Mouse (Mus musculus): ENCODE results near the gene Mpzl3. TPM values are rescaled to one million over a fixed set of nuclear protein-coding genes. Genes with fewer than 3 reads are reported as not detected.

Mpzl3 gene
- total RNA-seq, 2 experiments from 2014 or later = 6.6 to 6.9 TPM

GRCm38 (mm10) chr9:45103211-45103979, 48.4 kb downstream of the Mpzl3 start:
- no peak for DNase-seq

GRCm38 (mm10) chr9:45105596-45106374, 50.8 kb downstream of the Mpzl3 start:
- DNase-seq = no peak

GRCm38 (mm10) chr9:45115706-45116105, 60.7 kb downstream of the Mpzl3 start:
- peak; percentile 54 to 58 for DNase-seq

GRCm38 (mm10) chr9:45116819-45117218, 61.8 kb downstream of the Mpzl3 start:
- DNase-seq = no peak

GRCm38 (mm10) chr9:45117741-45118431, 62.9 kb downstream of the Mpzl3 start, which contains the start of gene Scn2b:
Scn2b (plus strand) TSS chr9:45117782.
- peak in 1 of 2 experiments; percentile 26 for DNase-seq

GRCm38 (mm10) chr9:45118552-45118951, 63.6 kb downstream of the Mpzl3 start:
- DNase-seq = no peak

GRCm38 (mm10) chr9:45119316-45119953, 64.4 kb downstream of the Mpzl3 start:
- DNase-seq = no peak

- no peak for DNase-seq
These were observed 65.1 kb downstream of the Mpzl3 start for GRCm38 (mm10) chr9:45119954-45120530.

GRCm38 (mm10) chr9:45120567-45120966, 65.6 kb downstream of the Mpzl3 start:
- DNase-seq = no peak

GRCm38 (mm10) chr9:45121001-45121400, 66.0 kb downstream of the Mpzl3 start:
- DNase-seq = no peak

- peak; percentile 73 to 74 for DNase-seq
These were observed 66.8 kb downstream of the Mpzl3 start for GRCm38 (mm10) chr9:45121769-45122168.

- peak; percentile 67 to 70 for DNase-seq
These were observed 67.3 kb downstream of the Mpzl3 start for GRCm38 (mm10) chr9:45122209-45122761.

GRCm38 (mm10) chr9:45125211-45125610, 70.2 kb downstream of the Mpzl3 start:
- DNase-seq = no peak

GRCm38 (mm10) chr9:45126941-45127340, 72.0 kb downstream of the Mpzl3 start:
- no peak for DNase-seq

Other genes with a start within 250 kb of the Mpzl3 start
- 10 to 100 TPM; 61.3 to 78.3 TPM for gene Kmt2a, start 173.9 kb upstream of the Mpzl3 start, total RNA-seq (2021)
- gene Atp5l, start 134.4 kb upstream of the Mpzl3 start, total RNA-seq (2021) = 100 to 1,000 TPM; 339 to 375 TPM
- 10 to 100 TPM; 72.1 to 78.3 TPM for gene Ube4a, start 89.6 kb upstream of the Mpzl3 start, total RNA-seq (2021)
- not detected for gene Cd3g, start 74.8 kb upstream of the Mpzl3 start, total RNA-seq (2021)
- gene Cd3d, start 73.4 kb upstream of the Mpzl3 start, total RNA-seq (2021) = not detected
- gene Cd3e, start 45.6 kb upstream of the Mpzl3 start, total RNA-seq (2021) = not detected
- gene Mpzl2, start 15.4 kb upstream of the Mpzl3 start, total RNA-seq (2021) = 1 to 10 TPM in 1 of 2 experiments, under 1 TPM in 1; 0.42 to 1.1 TPM
- gene Jaml, start 24.0 kb downstream of the Mpzl3 start, total RNA-seq (2021) = under 1 TPM; 0.20 to 0.30 TPM
- gene Scn2b, start 62.6 kb downstream of the Mpzl3 start, total RNA-seq (2021) = 100 to 1,000 TPM; 253 to 275 TPM
- gene Scn4b, start 83.2 kb downstream of the Mpzl3 start, total RNA-seq (2021) = 10 to 100 TPM; 11.1 to 14.2 TPM
- under 1 TPM; 0.20 to 0.62 TPM for gene BC049352, start 126.8 kb downstream of the Mpzl3 start, total RNA-seq (2021)
- not detected for gene Tmprss4, start 148.9 kb downstream of the Mpzl3 start, total RNA-seq (2021)
- 1 to 10 TPM; 2.4 to 3.3 TPM for gene Il10ra, start 214.0 kb downstream of the Mpzl3 start, total RNA-seq (2021)

All from layer of hippocampus, postnatal 36 days (tissue).